Mouse (Mus musculus) CD4-positive naive resting alpha-beta T cell, adult 76 days (primary cell): Measurements from ENCODE around the gene Sp3. TPM values are rescaled to one million over a fixed set of nuclear protein-coding genes. Genes with fewer than 3 reads are reported as not detected.

Experiments used
- total RNA-seq: library from RNA; stranded (reverse); gene quantifications from one replicate; pipeline ENCODE4 v1.2.4, GENCODE M21; 2023

Sp3 gene
- total RNA-seq, result 149 TPM

DNA sequence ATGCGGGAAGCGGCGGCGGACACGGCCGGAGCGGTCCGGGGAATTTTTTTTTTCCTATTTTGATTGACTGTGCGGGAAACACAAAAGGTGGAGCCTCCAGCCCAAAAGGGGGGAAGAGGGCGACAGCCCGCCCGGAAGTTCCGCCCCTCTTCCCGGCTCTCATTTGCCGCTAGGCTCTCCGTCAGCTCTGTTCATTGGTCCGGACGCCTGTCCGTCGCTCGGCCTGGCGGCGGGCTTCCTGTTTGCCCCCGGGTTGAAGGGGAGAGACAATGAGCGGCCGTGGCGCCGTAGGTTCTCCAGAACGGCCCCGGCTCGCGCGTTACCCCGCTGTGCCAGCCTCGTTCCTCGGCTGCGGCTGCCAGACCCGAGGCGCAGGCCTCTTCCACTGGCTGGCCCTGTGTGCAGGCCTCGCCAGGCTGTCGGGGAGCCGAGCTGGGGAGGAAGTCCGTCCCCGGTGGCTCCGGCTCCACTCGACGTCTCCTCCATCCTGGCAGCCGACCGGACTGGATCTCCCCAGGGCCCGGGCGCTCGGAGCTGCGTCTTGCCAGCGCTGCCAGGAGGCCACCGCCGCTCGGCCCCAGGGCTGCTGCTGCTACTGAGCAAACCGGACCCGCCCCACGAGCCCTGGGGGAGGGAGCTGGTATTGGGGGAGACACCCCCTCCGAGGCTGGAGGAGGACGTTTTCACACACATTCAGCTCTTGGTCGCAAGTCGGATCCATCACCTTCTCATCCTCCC, at the start of gene Sp3:
Sp3 (minus strand) TSS at position 110 of the 738 bp plus-strand sequence.

DNA sequence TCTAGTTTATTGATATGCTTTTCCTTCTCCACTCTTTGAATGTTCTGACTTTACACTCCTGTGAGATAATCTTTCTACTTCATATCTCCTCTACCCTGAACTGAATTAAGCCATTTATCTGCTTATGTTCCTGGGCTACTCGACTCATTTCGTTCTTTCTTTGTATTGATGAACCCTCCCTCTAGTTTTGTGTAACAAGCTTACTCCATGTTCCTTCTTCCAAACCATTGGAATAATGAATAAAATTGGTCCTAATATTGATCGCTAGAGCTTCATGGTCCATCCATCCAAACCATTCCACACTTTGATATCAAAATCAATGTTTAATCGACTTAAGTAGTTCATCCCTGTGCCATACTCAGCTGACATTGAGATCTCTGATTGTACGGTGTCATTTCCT, 6.4 kb upstream of the Sp3 start, which contains the start of gene Gm11084:
Gm11084 (minus strand) TSS at position 101 of the 400 bp plus-strand sequence.

Other genes with a start within 250 kb of the Sp3 start
- gene Gm11084, start 6.3 kb upstream of the Sp3 start, total RNA-seq, result not detected
- gene Ola1, start 238.5 kb upstream of the Sp3 start, total RNA-seq, result 41.4 TPM